Mouse (Mus musculus) midbrain, embryonic 10.5 days (tissue): ENCODE measurements at regions not wholly inside any gene's neighbourhood (a gene's known extent, or its start where the extent isn't known, plus 50 kb on each side); places are given as distances from the start of the nearest gene placed in this dataset.
A peak's percentile ranks its signal among the peaks of the same experiment; 100 is the strongest.

Experiments used
- DNase-seq: peaks from one replicate; pipeline ENCODE4 v3.0.0-alpha.2; 2017; ENCODE audit warnings: low spot score
- H3K27ac ChIP-seq: fragments of 300-500 bp; sonication (generic); replicated peaks from 2 replicates; pipeline ENCODE4 v1.5.1; 2016; ENCODE audit warnings: mild to moderate bottlenecking
- H3K27me3 ChIP-seq: fragments of 300-500 bp; sonication (generic); 2 replicates; pipeline ENCODE4 v1.6.1; 2016; ENCODE audit warnings: low read depth, mild to moderate bottlenecking; ENCODE audit not compliant: poor library complexity, severe bottlenecking
- H3K36me3 ChIP-seq: fragments of 300-500 bp; sonication (generic); 2 replicates; pipeline ENCODE4 v1.6.1; 2016; ENCODE audit warnings: mild to moderate bottlenecking, moderate library complexity
- H3K4me1 ChIP-seq: fragments of 300-500 bp; sonication (generic); 2 replicates; pipeline ENCODE4 v1.6.1; 2016
- H3K4me3 ChIP-seq: fragments of 300-500 bp; sonication (generic); 2 replicates; pipeline ENCODE4 v1.5.1; 2016; ENCODE audit warnings: mild to moderate bottlenecking, moderate library complexity
- H3K9me3 ChIP-seq: fragments of 300-500 bp; sonication (generic); replicated peaks from 2 replicates; pipeline ENCODE4 v1.6.1; 2016; ENCODE audit warnings: mild to moderate bottlenecking
- WGBS: fragments of 180-500 bp; shearing (Covaris S2); methylation state at CpG from one replicate; pipeline ENCODE4 v1.1.7; 2016; 5-methylcytosine and 5-hydroxymethylcytosine counted together

DNA sequence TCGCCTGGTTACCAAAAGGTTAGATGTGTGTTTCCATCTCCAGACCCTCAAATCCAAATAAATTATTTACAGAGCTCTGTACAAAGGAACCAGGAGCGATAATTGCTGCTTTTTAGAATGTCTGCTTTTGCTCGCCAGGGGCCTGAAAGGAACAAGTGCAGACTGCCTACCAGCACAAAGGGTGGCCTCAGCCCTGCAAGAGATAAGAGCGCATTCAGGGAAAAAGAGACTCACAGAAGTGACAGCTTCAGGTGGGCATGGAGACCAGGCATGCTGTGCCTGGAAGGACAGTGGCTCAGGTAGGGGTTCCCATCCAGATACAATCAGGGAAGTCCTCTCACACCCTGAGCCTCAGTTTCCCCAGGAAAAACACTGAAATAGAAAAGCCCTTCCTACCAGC, 114.0 kb upstream of the D7Ertd443e start:
- WGBS, result 59% methylated on average over 4 of the region's 4 CpGs
- no peaks in the 10 kb centered on the region for H3K27me3 ChIP-seq
- no peak for DNase-seq
- H3K36me3 ChIP-seq, result no peaks in the 10 kb centered on the region
- no peaks in the 10 kb centered on the region for H3K9me3 ChIP-seq
- no peak overlapping the region for H3K27ac ChIP-seq
- no peak overlapping the region for H3K4me3 ChIP-seq
- peaks cover 15% of the 10 kb centered on the region for H3K4me1 ChIP-seq

DNA sequence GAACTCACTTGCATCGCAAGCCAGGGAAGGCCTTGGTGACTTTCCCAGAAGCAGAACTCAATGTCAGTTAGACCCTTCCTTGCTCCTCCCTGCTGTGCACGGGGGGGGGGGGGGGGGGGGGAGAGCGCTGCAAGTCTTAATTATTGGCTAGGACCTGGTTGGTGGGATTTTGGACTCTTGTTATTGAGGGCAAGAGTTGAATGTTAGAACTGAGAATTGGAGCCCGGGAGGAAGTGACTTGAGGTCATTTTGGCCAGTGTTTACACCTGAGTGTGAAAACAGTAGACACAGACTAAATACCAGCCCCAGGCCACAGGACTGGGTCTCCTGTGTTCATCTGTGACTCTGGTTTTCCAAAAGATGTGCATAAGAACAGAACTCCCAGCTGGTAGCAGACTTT, 114.7 kb upstream of the D7Ertd443e start:
- Histone ChIP-seq H3K27ac (no peak overlapping the region), H3K27me3 (no peaks in the 10 kb centered on the region), H3K36me3 (no peaks in the 10 kb centered on the region), H3K4me1 (peaks cover 15% of the 10 kb centered on the region), H3K9me3 (no peaks in the 10 kb centered on the region), H3K4me3 (no peak overlapping the region)
- DNase-seq, result no peak
- WGBS, result 46% methylated on average over 4 of the region's 4 CpGs

DNA sequence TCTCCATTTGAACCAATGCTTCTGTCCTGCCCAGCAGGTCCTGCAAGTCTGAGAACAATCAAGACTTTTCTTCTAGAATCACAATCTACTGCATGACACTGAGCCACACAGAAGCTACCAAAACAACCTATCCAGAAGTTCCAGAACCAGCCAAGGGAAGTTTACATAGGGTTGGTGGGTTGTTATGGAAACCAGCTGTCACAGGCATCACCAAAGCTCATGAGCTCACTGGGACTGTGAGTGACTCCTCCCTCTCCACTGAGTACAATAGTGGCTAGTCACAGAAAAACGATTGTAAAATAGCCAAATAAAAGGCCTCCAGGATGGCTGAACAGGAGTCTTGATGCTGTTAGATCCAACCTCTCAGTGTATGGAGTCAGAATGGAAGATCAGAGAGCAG, 115.6 kb upstream of the D7Ertd443e start:
- peak; percentile 13 for DNase-seq
- H3K9me3 ChIP-seq, result no peaks in the 10 kb centered on the region
- WGBS, result 18% methylated on average over 1 of the region's 1 CpGs
- H3K27me3 ChIP-seq, result no peaks in the 10 kb centered on the region
- H3K4me1 ChIP-seq, result peaks cover 15% of the 10 kb centered on the region
- H3K27ac ChIP-seq, result no peak overlapping the region
- no peak overlapping the region for H3K4me3 ChIP-seq
- H3K36me3 ChIP-seq, result no peaks in the 10 kb centered on the region

DNA sequence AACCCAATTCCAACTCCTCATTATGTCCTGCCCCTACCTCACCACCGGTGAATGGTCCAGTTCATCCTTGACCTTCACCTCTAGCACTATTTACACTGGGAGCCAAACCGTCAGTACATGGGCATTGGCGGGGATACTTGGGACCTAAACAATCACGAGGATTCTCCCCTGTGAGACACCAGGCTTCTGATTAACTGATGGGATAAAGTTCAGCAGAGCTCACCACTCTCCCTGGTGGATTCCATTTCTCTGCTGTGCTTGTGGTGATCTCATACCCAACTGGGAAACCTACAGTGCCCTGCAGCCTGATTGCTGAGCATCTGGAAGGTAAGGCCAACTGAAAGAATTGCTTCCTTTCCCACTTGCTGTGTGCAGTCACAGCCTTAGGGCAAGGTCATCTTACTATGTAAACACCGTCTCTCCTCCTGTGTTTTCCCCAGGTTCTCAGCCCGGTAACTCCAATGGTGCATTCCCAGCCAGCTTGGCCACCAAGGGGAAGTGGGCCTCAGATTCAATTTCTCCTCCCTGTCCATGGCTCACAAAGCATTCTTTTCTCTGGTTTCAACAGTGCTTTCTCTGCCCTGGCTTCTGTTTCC, 125.0 kb upstream of the D7Ertd443e start:
- H3K36me3 ChIP-seq, result no peaks in the 10 kb centered on the region
- H3K27ac ChIP-seq, result no peak overlapping the region
- H3K4me3 ChIP-seq, result no peak overlapping the region
- no peaks in the 10 kb centered on the region for H3K4me1 ChIP-seq
- DNase-seq, result no peak
- H3K27me3 ChIP-seq, result no peaks in the 10 kb centered on the region
- no peaks in the 10 kb centered on the region for H3K9me3 ChIP-seq
- WGBS, result 69% methylated on average over 6 of the region's 6 CpGs

DNA sequence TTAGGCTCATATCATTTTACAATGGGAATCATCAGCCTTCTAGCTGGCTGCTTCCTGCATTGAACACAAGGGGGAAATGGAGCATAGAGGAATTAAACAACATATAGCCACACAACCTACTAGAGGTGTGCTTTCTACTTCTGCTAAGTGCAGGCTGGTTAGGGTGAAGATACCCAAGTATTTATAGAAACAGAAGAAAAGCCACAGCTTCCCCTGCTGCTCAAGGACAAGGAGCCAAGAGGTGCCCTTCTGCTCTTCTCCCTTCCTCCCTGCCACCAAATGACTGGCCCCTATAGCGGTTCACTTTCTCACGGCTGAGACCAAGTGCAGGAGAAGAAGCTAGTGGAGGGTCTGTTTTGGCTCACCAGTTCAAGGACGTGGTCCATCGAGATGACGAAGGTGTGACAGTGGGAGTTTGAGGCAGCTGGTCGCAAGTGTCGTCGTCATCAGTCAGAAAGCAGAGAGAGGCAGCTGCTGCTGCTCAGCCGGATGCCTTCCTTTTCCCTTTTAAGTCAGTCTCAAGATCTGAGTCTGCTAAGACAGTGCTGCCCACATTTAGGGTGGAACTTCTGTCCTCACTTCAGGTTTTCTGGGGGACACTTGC, 134.0 kb upstream of the D7Ertd443e start:
- WGBS, result 89% methylated on average over 9 of the region's 9 CpGs
- no peaks in the 10 kb centered on the region for H3K4me1 ChIP-seq

DNA sequence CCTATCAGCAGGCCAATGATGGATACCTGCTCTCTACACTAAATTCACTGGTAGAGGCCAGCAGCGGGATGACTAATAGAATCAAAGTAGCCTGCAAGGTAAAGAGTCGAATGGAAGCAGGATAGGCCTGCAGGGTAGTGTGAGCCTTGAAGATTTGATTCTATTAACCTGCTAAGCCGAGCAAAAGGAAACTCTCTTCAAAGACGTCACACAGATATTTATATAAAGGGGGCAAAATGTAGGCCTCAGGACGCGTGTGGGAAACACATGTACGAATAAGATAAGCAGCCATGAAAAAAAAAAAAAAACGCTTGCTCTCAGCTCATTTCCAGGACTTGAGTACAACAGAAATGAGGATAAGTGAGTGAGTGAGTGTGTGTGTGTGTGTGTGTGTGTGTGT, 138.4 kb upstream of the D7Ertd443e start:
- no peaks in the 10 kb centered on the region for H3K27me3 ChIP-seq
- no peaks in the 10 kb centered on the region for H3K9me3 ChIP-seq

More for the DNA sequence above, 134.0 kb upstream of the D7Ertd443e start:
- Histone ChIP-seq H3K27ac (no peak overlapping the region), H3K36me3 (no peaks in the 10 kb centered on the region), H3K4me3 (no peak overlapping the region), H3K27me3 (no peaks in the 10 kb centered on the region), H3K9me3 (no peaks in the 10 kb centered on the region)
- no peak for DNase-seq

DNA sequence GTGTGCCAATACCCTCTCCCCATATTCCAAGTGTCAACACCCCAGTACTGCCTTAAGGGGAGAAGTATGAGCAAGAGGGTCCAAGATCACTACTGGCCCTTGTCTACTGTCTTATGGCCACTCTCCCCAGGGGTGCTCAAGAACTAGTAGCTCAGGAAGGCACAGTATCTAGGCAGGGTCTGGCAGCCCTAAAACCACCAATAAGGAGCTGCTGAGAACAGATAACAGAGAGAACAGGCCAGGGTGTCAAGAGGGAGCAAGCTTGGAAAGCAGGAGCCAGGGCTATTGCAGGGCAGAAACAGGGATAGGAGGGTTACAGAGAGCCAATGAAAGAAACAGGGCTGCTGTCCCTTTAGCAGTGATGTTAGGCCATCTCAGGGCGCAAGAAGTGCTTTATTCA, 139.6 kb upstream of the D7Ertd443e start:
- Histone ChIP-seq H3K36me3 (no peaks in the 10 kb centered on the region), H3K9me3 (no peaks in the 10 kb centered on the region), H3K27me3 (no peaks in the 10 kb centered on the region), H3K4me3 (no peak overlapping the region), H3K4me1 (no peaks in the 10 kb centered on the region), H3K27ac (no peak overlapping the region)
- WGBS, result 79% methylated on average over 1 of the region's 1 CpGs
- DNase-seq, result no peak

More for the DNA sequence above, 138.4 kb upstream of the D7Ertd443e start:
- Histone ChIP-seq H3K27ac (no peak overlapping the region), H3K36me3 (no peaks in the 10 kb centered on the region), H3K4me3 (no peak overlapping the region), H3K4me1 (no peaks in the 10 kb centered on the region)
- DNase-seq, result no peak
- WGBS, result 87% methylated on average over 8 of the region's 8 CpGs

DNA sequence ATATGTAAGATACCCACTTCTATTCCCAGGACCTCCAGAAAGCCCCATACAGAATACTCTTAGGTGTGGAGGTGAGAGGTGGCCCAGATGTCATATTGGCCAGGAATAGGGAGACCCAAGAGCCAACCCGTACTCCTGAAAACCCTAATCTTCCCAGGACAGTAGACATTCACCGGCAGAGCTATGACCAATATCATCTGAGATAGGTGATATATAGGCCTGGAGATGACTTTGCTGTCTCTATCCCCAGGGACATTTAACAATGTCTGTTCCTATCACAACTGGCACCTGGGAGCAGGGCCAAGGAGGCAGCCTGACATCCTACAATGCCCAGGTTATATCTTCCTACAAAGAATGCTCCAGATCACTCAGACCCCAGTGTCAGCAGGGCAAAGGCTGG, 140.0 kb upstream of the D7Ertd443e start:
- H3K27ac ChIP-seq, result no peak overlapping the region

DNA sequence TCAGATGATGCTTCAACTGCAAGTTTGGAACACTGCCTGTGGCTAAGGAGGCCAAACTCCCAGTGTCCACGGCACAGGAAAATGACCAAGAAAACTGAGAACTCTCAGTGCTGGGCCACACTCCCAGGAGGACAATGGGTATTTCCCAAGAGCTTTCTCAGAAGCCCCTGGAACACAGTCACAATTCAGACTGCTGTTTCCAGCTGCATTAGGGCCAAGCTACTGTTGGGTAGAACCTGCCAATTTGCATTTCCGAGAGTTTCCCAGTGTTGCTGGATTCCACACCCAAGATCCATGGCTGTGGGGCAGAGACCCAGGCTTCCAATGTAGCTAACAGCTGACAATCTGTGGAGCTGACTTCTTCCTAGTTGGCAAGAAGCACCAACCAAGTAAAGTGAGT, 141.9 kb upstream of the D7Ertd443e start:
- Histone ChIP-seq H3K9me3 (no peaks in the 10 kb centered on the region), H3K4me1 (no peaks in the 10 kb centered on the region), H3K27ac (no peak overlapping the region), H3K27me3 (no peaks in the 10 kb centered on the region), H3K4me3 (no peak overlapping the region), H3K36me3 (no peaks in the 10 kb centered on the region)
- 84% methylated on average over 2 of the region's 2 CpGs for WGBS
- no peak for DNase-seq

More for the DNA sequence above, 140.0 kb upstream of the D7Ertd443e start:
- WGBS, result 93% methylated on average over 2 of the region's 2 CpGs
- no peaks in the 10 kb centered on the region for H3K27me3 ChIP-seq
- H3K9me3 ChIP-seq, result no peaks in the 10 kb centered on the region
- no peak for DNase-seq
- H3K36me3 ChIP-seq, result no peaks in the 10 kb centered on the region
- no peaks in the 10 kb centered on the region for H3K4me1 ChIP-seq
- H3K4me3 ChIP-seq, result no peak overlapping the region

DNA sequence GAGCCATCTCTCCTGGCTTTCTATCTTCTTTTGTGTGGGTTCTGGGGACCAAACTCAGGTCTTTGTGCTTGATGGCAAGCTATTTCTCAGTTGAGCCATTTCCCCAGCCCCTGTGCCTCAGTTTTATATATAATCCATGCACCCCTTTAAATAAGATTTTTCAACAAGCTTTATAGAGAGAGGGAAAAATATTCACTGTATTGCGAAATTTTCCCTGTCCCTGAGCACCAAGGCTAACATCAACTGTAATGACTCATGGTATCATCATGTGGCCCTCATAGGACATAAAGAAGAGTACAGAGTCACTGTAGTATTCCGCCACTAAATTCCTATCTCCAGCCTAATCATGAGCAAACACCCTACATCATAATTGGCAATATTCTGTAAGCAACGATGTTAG, 142.4 kb upstream of the Dock1 start:
- Histone ChIP-seq H3K36me3 (no peaks in the 10 kb centered on the region), H3K9me3 (no peaks in the 10 kb centered on the region), H3K27ac (no peak overlapping the region), H3K27me3 (no peaks in the 10 kb centered on the region), H3K4me3 (no peak overlapping the region), H3K4me1 (no peaks in the 10 kb centered on the region)
- 87% methylated on average over 3 of the region's 3 CpGs for WGBS
- no peak for DNase-seq

DNA sequence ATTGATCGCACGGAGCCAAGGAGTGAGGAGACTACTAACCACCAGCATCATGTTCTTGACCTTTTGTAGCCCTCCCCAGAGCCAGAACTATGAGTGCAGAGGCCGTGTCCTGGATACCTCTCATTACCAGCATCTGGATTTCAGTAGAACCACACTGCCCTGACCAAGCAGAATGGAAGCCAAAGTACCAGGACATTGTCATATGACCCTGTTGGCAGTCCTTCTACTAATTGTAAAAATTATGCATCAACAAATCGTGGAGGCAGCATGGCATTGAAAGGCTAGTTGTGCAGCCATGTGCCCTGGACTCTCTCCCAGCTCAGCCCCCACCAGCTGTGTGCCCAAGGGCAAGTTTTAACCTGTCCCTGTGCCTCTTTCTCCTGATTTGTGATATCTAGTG, 135.6 kb upstream of the Dock1 start:
- Histone ChIP-seq H3K4me1 (no peaks in the 10 kb centered on the region), H3K9me3 (no peaks in the 10 kb centered on the region), H3K27me3 (no peaks in the 10 kb centered on the region), H3K36me3 (no peaks in the 10 kb centered on the region), H3K4me3 (no peak overlapping the region), H3K27ac (no peak overlapping the region)
- 89% methylated on average over 4 of the region's 4 CpGs for WGBS
- no peak for DNase-seq

DNA sequence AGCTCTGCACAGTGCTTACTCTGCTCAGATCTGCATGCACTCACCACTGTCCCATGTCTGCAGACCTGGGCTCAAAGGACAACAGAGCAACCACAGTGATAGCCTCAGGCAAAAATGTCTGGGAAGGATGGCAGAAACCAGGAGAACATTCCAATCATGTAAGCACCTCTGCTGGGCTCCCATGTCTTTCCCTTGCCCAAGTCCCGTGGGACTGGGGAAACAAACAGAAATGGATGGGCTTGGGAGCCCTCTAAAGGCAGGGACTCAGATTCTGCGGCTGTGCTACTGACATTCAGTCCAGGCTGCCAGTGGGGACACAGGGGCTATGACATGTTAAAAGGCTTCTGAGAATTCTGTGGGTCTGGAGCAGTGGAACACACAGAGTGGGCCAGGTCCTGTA, 128.8 kb upstream of the Dock1 start:
- Histone ChIP-seq H3K4me1 (no peaks in the 10 kb centered on the region), H3K27ac (no peak overlapping the region), H3K9me3 (no peaks in the 10 kb centered on the region), H3K4me3 (no peak overlapping the region), H3K36me3 (no peaks in the 10 kb centered on the region), H3K27me3 (no peaks in the 10 kb centered on the region)
- 73% methylated on average over 2 of the region's 2 CpGs for WGBS
- DNase-seq, result no peak

DNA sequence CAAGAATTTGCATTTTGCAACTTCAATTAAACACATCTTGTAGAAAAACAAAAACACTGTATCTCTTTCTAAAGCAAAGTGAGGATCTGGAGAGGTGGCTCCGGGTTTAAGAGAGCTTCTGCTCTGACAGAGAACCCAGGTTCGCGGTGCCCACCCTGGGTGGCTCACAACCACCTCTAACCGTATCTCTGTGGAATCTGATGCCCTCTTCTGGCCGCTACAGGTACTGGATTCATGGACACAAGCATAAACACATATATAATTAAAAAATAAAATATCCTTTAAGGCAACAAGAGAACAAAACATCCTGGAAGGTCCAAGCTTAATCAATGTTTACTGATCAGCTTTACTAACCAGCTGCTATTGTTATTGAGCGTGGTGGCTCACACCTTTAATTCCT, 124.3 kb upstream of the Dock1 start:
- 74% methylated on average over 6 of the region's 6 CpGs for WGBS
- Histone ChIP-seq H3K27ac (no peak overlapping the region), H3K36me3 (no peaks in the 10 kb centered on the region), H3K27me3 (no peaks in the 10 kb centered on the region; the same call in 1 of the 2 replicates), H3K4me3 (no peak overlapping the region), H3K4me1 (peaks cover 11% of the 10 kb centered on the region), H3K9me3 (no peaks in the 10 kb centered on the region)
- DNase-seq, result no peak
